Mouse (Mus musculus) spleen, adult 2 months (tissue): ENCODE data around the gene Slc41a3.

ENCODE experiments used
- CTCF ChIP-seq: fragments of 200-500 bp; IDR thresholded peaks from 2 replicates; pipeline ENCODE4 v1.5.1; 2011; ENCODE audit warnings: mild to moderate bottlenecking, inconsistent platforms; ENCODE audit not compliant: insufficient read depth, insufficient read length, insufficient replicate concordance; ENCODE audit errors: extremely low read depth
- POLR2A ChIP-seq: fragments of 200-500 bp; IDR thresholded peaks from 2 replicates; pipeline ENCODE4 v1.6.1; 2011; ENCODE audit warnings: low read depth, low read length, inconsistent platforms

DNA sequence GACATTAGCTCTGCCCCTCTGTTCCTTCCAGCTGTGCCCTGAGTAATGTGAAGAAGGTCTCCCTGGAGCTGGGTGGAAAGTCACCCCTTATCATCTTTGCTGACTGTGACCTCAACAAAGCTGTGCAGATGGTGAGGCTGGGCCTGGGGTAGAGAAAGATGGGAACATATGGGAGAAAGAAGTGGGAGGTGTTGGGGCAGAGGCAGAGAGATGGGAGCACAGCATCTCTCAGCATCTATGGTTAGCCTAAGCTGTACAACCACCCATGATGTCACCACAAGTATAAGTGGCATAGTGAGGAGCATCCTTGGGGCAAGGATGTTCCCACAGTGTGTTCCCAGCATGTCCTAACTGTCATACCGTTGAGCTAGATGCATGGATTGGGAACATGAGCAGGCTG is 13.8 kb upstream of the Slc41a3 start:
- TF ChIP-seq CTCF (no peak), POLR2A (no peak)
